Mouse (Mus musculus) adrenal gland, adult 8-10 months (tissue): ENCODE data around the gene Tspan33. TPM values are rescaled to one million over a fixed set of nuclear protein-coding genes. Genes with fewer than 3 reads are reported as not detected.

Source experiments
- DNase-seq: peaks from one replicate; pipeline ENCODE4 v3.0.0; 2022
- total RNA-seq, 4 experiments: library from RNA; stranded (reverse); gene quantifications; 2 replicates each; pipeline ENCODE4 v1.2.4; 2022

Gene Tspan33
- total RNA-seq, 4 experiments from 2014 or later, result 2.7 to 4.9 (median 3.8) TPM

DNA sequence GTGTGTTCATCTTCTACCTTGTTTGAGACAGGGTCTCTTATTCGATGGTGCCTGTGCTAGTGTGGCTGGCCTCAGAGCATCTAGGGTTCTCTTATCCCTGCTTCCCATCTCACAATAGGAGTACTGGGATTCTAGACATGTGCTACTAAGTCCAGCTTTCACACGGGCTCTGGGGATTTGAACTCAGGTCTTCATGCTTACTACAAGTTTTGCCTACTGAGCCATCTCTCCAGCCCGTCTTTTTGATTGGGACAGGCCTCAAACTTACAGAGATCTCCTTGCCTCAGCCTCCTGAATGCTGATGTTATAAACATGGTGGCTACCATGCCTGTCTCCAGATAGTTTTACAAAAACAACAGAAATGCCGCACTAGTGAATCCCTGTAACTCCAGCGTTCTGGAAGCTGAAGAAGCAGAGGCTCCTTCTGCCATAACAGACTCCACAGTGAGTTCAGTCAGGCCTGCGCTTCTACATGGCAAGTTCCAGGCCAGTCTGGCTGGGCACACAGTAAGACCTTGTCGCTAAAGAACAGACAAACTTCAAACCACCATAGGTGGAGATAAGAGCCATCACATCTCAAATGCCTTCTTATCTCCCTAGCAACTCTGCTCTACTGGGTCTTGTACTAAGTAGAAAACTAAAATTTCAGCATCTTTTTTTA is 5.2 kb downstream of the Tspan33 start:
- DNase-seq, result no peak

DNA sequence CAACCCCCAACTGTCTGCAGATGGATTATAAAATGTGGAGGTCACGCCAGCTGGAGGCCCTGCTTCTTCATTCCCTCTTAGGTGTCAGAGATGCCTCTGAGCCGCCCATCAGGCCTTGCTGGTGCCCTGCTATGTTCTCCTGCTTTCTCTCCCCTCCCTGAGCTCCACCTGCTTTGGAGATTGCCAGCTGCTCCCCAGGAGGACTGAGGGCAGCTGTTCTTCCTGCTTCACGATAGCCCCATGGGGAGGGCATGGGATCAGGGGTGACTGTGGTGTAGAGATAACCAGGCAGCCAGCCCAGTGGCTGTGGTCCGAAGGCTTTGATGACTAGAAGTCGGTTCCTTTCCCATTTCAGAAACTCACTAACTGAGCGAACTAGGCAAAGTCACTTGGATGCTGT is 7.0 kb downstream of the Tspan33 start:
- no peak for DNase-seq

DNA sequence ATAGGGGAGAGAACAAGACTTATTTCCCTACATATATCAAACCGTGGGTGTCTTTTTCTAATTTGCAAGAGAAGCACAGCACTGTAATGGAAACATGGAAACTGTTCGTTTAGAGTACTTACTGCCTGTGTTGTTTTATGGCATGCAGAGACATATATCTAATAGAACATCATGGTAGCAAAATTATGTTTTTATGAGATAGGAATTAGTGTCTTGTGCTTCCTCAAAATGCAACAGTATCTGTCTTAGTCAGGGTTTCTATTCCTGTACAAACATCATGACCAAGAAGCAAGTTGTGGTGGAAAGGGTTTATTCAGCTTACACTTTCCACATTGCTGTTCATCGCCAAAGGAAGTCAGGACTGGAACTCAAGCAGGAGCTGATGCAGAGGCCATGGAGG is 8.1 kb downstream of the Tspan33 start:
- no peak for DNase-seq

DNA sequence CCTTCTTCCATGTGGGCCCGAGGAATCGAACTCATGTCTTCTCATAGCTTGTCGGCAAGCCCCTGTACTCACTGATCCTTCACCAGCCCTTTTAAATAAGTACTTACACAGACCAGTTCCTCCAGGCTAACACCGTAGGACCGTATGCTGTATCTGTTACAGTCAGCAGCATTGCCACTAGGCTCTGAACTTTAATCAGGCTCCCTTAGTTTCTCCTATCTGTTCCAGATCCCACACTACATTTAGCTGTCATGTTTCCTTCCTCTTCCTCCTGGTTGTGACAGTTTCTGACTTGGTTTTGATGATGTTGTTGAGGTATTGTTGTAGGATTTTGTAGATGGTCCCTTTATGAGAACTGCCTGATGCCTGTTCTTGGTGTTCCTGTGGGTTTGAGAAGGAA is 10.1 kb downstream of the Tspan33 start:
- no peak for DNase-seq

DNA sequence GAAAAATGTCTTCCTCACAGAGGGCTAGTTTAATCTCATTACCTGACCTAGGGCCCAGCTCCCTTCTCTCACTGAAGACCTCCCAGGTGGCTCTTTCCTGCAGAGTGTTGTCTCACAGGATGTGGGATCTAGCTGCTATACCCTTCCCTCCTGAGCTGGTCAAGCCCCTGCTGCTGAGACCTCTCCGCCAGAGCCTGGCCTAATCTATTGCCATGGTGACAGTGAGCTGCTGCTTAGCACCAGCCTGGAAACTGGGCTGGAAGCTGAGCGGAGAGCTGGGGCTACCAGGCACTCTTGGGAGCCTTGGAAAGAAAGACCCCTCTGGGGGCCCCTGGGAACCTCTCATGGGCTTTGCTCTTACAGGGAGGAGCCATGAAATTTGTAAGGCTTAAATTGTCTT is 13.9 kb downstream of the Tspan33 start:
- DNase-seq, result no peak

DNA sequence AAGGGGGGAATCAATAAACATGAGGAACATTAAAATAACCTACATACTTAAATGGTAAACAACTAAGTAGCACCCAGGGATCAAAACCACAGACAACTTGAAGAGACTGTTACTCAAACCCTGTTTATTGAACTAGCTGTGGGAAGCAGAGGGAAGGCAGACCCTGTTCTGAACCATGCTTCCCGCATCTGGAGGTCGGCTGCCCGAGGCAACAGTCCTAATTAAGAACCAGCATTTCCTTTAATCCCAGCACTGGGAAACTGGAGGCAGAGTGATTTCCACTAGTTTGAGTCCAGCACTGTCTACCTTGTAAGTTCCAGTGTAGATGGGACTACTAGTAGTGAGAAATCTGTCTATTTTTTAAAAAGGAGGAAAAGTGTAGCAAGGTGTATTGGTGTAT is 17.3 kb downstream of the Tspan33 start:
- DNase-seq, result no peak

DNA sequence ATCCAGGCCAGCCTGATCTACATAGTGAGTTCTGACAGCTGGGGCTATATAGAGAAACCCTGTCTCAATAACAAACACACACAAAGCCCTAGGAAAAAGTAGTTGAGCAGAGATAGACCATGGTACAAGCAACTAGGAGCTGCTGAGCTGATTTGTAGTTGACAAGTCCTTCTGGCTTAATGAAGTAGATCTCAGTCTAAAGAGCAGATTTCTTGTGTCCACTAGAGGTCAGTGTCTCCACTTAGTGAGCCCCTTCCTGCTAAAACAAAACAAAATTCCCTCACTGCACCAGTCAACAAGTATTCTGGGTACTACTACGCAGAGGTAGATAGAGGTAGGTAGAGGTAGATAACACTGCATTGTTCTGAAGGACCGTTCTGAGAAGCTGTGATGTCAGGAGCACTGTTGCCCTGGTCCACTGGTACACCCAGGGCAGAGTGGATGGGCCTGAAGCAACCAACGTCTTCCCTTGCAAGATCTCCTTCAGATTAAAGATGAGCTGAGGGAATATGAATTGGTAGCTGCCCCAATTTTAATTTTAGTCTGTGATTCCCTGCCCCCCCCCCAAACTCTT is 18.1 kb downstream of the Tspan33 start:
- DNase-seq, result no peak

DNA sequence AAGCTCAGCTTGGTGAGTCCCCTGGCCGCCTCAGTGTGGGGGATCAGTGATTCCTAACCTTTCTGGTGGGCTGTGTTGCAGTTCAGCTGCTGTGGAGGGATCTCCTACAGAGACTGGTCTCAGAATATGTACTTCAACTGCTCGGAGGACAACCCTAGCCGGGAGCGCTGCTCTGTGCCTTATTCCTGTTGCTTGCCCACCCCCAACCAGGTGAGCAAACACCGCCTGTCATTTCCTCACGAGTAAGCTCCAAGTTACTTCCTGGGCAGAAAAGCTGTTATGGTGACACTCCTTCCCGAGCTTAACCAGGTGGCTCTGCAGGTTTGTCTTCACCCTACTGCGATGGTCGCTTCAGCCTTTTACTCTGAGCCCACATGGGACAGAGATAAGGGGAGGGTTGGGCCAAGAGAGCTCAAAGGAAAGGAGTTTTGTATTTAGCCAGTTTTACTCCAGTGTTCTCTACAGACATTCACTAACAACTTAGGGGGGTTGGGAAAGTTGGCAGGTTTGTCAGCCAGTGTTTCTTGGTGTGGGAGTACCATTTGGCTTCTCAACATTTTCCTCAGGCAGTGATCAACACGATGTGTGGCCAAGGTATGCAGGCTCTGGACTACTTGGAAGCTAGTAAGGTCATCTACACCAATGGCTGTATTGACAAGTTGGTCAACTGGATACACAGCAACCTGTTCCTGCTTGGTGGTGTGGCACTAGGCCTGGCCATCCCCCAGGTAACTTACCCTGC is 22.8 kb downstream of the Tspan33 start:
- no peak for DNase-seq

DNA sequence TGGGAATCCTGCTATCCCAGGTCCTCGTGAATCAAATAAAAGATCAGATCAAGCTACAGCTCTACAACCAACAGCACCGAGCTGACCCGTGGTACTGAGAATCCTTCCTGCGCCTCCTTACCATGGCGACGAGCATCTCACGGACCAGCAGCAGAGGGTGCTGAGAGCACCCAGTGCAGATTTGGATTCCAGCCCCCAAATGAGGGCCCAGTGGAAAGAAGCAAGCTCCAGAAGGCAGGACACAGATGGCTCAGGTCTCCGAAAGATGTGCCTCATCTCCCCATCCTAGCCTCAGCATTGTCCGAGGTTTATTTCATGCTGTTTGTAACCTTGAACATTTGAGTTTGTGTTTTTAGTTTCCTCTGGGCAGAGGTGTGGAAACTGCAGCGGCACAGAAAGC is 23.5 kb downstream of the Tspan33 start:
- DNase-seq, result no peak

DNA sequence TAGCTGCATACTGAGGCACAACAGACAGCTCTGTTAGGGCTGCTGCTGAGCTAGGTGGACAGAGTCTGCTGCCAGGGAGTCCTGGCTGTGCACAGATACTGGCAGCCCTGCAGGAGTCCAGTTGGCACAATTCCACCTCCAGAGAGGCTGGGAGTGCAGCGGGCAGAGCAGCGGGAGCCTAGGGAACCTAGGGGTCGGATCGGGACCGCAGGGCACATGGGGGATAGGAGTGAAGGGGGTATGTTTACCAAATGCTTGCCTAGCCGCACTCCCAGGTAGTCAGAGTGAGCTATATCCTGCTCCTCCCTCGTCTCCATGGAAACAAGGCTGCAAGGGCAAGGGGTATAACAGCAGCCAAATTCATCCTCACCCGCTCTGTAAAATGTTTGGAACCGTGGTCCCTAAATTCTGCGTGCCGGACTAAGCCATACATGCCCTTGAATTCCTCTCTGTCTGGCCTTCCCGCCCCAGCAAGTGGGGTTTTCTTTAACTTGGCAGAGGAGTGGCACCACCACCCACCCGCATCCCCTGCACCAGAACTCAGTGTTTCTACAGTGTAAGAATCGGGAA is 24.0 kb downstream of the Tspan33 start:
- no peak for DNase-seq

DNA sequence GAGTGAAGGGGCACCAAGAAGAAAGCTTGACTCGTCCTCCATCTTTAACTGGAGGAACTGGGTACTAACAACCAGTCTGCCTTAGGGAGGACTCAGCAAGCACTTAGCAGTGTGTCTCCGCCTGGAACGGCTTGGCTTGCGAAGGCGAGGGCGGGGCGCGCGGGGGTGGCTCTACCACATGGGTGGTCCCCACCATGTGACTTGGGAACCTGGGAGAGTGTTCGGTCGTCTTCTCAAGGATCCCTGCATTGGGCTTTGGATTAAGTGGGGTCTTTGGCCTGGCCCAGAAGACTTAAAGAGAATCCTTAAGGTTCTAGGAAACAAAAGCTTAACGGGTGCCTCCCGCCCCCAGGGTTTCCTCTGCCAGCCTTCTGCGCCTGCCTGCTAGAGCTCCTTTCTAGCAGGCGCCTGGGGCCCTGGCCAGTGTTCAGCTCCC is 24.9 kb downstream of the Tspan33 start:
- DNase-seq, result no peak

DNA sequence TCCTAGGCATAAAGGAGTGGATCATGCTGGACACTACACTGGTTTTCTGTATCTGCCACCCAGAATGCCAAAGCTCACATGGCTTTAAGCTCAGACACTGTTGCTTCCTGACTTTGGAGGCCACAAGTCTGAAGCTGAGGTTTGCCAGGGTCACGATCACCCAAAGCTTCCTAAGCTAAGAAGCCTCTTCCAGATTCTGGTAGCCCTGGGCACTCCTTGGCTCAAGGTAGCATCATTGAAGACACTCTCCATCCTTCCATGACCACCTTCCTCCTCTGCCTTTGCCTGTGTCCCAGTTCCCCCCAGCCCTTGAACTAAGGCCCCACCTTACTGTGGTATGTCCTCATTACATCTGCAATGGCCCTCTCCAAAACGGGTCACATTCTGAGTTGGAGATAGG is 27.9 kb downstream of the Tspan33 start:
- no peak for DNase-seq

DNA sequence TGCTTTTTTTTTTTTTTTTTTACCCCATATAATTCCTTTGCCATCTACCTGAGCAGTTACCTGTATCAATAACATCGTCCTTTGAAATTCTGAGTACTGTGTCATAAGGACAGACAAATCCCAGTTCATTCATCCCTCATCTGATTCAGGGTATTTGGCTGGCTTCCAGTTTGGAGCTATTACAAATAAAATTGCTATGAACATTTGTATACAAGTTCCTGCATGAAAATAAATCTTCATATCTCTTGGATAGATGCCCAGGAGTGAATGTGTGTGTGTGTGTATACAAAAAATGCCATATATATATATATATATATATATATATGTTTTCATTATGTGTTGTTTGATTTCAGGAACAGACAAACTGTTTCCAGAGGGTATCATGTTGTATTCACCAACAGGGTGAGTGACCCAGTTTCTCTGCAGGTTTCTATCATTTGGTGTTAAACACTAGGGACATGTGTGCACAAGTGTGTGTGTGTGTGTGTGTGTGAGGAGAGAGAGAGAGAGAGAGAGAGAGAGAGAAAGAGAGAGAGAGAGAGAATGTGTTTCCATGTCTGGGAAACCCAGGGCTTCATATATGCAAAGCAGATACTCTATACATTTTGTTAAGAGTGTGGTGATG is 32.7 kb downstream of the Tspan33 start:
- no peak for DNase-seq

DNA sequence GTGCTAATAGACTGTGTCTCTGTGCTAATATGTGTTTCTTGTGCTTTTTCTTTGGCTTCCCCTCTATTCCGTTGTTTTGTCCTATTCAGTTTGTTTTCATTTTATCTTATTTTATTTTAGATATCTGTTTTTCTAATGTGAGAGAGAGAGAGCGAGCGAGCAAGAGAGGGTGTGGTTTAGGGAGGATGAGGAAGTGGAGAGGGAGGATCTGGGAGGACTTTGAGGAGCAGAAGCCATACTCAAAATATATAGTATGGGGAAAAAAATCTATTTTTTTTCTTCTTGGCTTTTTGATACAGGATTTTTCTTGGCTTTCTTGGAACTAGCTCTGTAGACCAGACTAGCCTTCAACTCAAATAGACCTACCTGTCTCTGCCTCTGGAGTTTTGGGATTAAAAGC is 34.0 kb downstream of the Tspan33 start:
- DNase-seq, result no peak

DNA sequence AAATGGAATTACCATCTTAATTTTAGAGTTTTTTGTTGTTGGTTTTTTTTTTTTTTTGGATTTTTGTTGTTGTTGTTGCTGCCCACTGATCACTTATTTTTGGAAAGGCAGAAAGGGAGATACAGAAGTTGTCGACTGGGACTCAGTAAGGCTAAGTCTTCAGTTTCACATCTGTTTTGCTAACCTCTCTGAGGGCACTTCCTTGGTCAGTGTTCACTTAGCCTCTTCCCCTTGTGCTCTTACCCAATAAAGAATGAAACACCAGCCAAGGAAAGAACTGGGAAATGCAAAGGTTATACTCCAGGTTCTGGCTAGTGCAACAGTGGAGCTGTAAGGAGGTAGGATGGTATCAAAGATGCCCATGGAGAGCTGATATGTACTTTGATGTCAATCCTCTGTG is 35.5 kb downstream of the Tspan33 start:
- no peak for DNase-seq

DNA sequence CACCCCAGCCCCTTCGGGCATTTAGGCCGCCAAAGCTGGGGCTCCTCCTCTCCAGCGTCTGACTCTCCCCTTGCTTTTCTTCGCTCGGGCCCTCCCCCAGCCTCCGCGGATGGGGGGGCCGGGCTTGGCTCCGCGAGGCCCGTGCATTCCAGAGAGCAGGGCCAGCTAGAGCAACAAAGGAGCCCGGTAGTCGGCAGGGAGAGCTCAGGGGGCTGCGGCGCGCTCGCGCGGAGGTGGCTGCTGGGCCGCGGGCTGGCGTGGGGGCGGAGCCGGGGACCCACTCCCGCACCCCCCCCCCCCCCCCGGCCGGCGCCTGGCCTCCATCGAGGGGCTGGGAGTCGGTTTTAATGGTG is 41.3 kb downstream of the Tspan33 start, which contains the start of gene Smo:
Gene Smo, plus strand, starts transcription at position 168 of the 353 bp plus-strand sequence.
- DNase-seq, result peak; percentile 74

DNA sequence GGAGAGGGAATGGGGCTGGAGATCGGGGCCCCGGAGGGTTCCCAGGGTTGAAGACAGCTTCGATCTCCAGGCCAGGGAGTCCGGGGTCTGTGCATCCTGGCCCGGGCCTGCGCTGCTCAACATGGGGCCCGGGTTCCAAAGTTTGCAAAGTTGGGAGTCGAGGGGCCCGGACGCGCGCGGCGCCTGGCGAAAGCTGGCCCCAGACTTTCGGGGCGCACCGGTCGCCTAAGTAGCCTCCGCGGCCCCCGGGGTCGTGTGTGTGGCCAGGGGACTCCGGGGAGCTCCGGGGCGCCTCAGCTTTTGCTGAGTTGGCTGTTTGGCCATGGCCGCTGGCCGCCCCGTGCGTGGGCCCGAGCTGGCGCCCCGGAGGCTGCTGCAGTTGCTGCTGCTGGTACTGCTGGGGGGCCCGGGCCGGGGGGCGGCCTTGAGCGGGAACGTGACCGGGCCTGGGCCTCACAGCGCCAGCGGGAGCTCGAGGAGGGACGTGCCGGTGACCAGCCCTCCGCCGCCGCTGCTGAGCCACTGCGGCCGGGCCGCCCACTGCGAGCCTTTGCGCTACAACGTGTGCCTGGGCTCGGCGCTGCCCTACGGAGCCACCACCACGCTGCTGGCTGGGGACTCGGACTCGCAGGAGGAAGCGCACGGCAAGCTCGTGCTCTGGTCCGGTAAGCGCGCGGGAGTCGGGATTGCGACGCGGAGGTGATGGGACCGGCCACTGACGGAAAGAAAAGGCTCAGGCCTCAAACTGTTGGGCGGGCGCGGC is 41.8 kb downstream of the Tspan33 start:
- DNase-seq, result peak; percentile 47

DNA sequence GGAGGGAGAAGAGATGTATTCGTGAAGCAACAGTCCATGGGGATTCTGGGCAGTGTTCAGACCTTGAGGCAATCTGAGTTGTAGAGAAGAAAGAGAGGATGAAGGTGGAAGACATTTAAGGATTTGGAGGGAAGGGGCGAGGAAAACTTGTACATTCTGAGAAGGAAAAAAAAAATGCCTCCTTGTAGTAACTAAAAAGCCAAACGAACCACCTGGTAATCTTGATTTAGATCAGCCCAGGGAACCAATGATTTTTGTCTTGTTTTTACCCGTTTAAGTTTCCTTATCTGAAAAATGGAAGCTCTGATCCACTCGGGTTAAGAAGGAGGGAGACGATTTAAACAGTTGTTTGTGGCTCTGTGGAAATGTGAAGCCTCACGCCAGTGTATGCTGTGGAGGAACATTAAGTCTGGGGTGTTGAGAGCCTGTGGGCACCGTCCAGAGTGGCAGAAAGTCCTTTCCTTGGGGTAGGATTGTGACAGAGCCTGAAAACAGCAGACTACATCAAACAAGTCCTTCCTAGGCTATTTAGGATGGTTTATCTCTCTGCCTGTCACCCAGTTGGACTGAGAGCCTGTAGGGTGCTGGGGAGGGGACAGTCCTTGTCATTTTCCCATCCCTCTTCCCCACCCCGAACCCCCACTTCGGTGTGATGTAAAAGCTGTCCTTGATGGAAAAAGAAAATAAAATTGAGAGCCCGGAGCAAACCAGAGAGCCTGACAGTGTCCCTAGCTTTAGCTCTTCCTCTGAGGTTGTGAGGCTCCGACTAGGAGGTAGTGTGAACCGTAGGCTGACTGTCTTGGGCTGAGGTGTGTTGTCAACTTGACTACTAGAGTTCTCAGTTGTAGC is 42.8 kb downstream of the Tspan33 start:
- no peak for DNase-seq

DNA sequence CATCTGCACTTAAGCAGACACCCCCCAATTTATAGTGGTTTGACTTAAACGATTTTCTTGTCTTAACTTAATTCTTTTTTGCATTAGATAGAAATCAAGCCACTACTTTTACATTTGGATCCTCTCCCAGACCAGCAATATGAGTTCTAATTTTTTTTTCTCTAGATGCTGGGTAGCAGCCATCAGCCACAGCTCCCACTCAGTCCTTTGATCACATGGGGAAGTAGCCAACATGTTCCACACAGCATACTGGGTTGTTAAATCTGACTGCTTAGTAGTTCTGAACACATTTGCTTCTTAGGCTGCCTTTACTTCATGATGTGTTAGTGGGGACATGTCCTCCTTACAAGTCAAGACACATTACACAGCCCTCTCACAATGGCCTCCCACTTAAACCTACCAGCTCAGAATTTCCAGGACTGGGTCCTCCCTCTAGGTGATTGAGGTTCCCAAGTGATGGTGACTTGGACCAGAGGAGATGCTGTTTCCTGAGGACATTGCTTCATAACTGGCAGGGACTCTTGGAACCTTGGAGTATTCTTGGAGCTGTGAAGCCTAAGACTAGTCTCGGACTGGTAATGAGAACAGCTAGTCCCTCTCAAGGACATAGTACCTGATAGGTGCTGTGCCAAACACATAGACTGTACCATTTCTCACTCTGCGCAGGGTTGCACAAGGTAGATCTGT is 57.6 kb downstream of the Tspan33 start:
- DNase-seq, result no peak

DNA sequence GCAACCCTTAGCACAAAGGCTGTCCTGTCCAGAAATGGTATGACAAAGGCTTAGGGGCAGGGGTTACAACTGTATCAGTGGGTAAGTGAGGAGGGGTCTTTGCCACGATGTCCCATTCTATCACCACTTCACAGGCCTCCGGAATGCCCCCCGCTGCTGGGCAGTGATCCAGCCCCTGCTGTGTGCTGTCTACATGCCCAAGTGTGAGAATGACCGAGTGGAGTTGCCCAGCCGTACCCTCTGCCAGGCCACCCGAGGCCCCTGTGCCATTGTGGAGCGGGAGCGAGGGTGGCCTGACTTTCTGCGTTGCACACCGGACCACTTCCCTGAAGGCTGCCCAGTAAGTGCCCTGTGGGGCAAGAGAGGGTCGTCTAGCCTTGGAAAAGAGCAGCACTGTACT is 59.3 kb downstream of the Tspan33 start:
- DNase-seq, result no peak

DNA sequence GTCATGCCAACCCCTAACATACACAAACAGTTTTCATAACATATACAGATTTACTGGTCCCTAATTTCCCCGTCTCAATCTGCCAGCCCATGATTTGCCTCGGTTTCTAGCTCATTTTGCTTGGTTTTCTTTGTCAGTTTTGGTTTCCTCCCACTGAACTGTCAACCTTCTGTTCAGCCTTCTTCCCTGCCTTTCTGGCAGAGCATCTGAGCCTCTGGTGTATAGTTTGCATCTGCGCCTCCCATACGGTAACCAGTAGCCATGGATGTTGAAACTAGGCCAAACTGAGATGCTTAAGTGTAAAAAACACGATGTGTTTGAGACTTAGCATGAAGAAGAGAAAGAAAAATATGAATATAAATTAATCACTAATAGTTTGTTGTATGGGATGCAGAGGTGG is 62.0 kb downstream of the Tspan33 start:
- no peak for DNase-seq
